Mouse (Mus musculus) naive thymus-derived CD4-positive, alpha-beta T cell, adult 2 months (primary cell): ENCODE data around the gene Capn10.
"Not testable (repeated sequence)": the region's sequence is repeated elsewhere in the genome, so short reads cannot be mapped to it uniquely, and the experiment has no call there.

Experiments used
- DNase-seq: peaks from one replicate; pipeline ENCODE4 v3.0.0-alpha.2; 2011; ENCODE audit warnings: low read depth

Capn10 gene

GRCm38 (mm10) chr1:92919775-92920174 lies 14.4 kb upstream of the Capn10 start:
- no peak for DNase-seq

GRCm38 (mm10) chr1:92920474-92921200 lies 13.5 kb upstream of the Capn10 start:
- DNase-seq, result no peak

- no peak for DNase-seq
These were observed 12.7 kb upstream of the Capn10 start for GRCm38 (mm10) chr1:92921496-92921895.

GRCm38 (mm10) chr1:92930171-92930706 lies 3.9 kb upstream of the Capn10 start:
- DNase-seq, result no peak

DNA sequence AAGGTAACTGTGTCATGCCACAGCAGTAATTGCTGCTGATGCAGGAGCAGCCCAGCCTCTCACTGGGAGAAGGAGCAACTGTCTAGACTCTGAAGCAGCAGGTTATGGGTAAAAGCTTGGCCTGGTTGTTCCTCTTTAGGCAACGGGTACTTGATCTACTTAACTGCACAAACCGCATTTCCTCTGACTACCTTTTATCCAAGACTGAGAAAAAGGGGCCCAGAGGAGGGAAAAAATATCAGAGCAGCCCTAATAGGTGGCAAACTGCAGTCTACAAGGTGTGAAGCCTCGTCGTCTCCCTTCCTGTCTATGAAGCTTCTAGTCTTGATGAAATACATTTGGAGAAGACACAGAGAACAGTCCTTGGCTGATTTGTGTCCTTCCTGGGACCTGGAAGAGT lies 565 bp upstream of the Capn10 start:
- no peak for DNase-seq

DNA sequence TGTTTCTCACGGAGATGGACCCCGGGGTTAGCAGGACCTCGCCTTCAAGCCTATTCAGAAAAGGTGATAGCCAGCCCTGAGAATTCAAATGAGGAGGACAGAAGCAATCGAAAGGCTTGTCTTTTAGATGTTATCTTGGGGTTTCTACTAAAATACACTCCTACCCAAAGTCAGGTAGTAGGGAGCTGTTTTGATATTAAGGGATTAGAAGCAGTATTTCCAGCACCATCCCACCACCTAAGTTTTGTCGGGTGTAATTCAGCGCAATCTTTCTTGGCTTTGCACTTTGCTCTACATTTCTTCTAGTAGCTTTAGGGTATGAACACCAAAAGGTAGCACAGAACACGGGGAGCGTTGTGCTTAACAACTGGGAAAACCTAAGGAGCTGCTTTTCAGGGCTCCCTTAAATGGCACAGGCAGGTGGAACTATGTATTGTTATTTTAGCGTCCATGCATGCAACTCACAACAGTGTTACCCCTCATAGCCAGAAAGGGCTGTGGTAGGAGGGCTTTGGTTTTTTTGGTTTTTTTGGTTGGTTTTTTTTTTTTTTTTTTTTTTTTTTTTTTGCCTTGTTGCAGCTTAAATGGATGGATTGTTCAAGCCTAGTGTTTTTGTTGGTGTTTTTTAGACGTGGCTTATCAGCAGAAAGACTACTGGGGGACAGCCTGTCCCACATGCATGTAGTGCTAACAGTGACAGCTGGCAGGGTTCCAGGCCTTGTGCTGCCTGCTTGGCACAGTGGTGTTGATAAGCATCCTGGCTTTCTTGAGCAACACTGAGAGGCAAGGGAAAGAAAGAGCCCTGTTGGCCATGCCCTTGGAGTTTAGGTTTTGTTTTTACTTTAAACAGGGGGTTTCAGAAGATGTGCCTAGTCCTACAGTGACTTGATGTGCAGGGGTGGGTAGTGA lies 1.1 kb downstream of the Capn10 start:
- DNase-seq, result peak; percentile 20

GRCm38 (mm10) chr1:92935977-92936376 lies 1.8 kb downstream of the Capn10 start:
- no peak for DNase-seq

- DNase-seq, result no peak
These were observed 2.3 kb downstream of the Capn10 start for GRCm38 (mm10) chr1:92936467-92936866.

GRCm38 (mm10) chr1:92937797-92938196 lies 3.6 kb downstream of the Capn10 start:
- DNase-seq, result no peak

GRCm38 (mm10) chr1:92939746-92940145 lies 5.6 kb downstream of the Capn10 start:
- no peak for DNase-seq

DNA sequence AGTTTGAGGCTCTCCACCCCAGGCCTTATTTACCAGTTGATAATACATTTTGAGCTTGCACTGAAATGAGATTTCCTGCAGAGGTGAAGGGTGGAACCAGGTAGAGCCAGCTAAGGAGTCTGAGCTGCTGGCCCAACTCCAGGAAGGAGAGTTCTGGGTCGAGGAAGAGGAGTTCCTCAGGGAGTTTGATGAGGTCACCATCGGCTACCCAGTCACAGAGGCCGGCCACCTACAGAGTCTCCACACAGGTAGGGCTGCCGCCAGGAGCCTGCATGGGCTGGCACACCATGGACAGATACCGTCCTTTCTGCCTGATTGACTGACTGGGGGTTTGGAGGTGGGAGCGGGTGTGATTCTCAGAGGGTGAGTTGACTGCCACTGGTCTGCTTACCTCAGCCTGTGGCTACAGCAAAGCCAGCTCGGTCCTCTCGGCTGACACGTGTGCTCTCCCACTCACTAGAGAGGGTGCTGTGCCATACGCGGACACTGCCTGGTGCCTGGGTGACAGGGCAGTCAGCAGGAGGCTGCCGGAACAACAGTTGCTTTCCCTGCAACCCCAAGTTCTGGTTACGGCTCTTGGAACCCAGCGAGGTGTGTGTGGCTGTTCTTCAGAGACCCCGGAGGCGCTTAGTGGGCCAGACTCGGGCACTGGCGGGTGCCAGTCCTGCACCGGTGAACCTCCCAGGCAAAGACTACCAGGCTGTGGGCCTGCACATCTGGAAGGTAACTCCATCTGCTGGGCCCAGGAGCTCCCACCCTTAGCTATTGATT lies 9.2 kb downstream of the Capn10 start:
- DNase-seq, result no peak

DNA sequence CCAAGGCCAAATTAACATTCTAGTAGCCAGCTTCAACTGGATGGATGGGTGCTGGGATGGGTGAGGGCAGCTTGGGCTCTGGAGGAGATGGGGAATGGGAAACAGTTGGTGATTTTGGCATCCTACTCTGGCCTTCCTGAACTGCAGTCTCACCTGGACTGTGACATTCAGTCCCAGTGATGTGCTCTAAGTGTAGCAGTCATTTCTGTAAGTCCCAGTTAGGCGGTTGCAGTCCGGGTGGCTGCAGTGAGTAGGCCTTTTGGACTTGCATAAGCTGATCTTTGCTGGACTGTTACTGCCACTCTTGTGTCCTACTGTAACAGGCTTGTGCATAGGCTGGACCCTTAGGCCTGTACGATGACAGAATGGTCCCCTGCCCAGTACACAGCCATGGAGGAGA lies 13.8 kb downstream of the Capn10 start:
- DNase-seq, result no peak

DNA sequence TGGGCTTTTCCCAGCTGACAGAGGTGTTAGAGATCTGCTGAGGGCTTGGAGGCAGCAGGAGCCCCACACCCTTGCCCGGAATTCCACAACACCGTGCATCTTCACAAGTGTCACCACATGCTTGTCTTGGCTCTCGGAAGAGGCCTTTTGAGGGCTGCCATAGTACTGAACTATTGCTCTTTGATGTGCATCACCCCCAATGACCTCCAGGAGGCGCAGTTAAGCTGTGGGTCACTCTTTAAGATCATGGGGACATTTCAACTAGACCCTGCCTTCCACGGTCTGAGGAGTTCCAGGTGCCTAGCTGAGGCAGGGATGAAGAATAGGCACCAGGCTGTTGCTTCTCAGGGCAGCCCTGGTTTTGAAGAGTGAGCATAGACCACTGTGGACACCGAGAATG lies 15.2 kb downstream of the Capn10 start:
- DNase-seq, result peak; percentile 18

GRCm38 (mm10) chr1:92950607-92951006 lies 16.4 kb downstream of the Capn10 start, which contains the start of gene Gpr35:
Gpr35 (plus strand) TSS chr1:92950865.
- DNase-seq, result no peak

GRCm38 (mm10) chr1:92953641-92954040 lies 19.5 kb downstream of the Capn10 start:
- no peak for DNase-seq

GRCm38 (mm10) chr1:92956571-92957335 lies 22.6 kb downstream of the Capn10 start:
- peak; percentile 19 for DNase-seq

GRCm38 (mm10) chr1:92958999-92959398 lies 24.8 kb downstream of the Capn10 start:
- no peak for DNase-seq

DNA sequence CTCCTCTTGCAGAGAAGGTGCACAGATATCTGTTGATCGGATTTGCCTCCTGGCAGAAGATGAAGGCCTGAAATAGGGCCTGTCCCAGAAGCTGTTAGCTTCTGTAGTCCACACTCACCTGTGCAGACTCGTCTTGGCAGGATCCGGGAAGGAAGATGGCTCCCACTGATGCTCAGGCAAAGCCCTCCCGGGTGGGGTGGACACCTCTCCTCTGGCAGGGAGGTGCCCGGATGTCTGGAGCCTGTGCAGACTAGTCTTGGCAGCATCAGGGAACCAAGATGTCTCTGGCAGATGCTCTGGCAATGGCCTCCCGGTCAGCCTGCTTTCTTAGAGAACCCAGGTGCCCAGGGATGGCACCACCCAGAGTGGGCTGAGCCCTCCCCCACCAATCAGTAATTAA lies 36.6 kb downstream of the Capn10 start:
- DNase-seq, result not testable (repeated sequence)

GRCm38 (mm10) chr1:92971879-92972795 lies 38.0 kb downstream of the Capn10 start:
- no peak for DNase-seq

DNA sequence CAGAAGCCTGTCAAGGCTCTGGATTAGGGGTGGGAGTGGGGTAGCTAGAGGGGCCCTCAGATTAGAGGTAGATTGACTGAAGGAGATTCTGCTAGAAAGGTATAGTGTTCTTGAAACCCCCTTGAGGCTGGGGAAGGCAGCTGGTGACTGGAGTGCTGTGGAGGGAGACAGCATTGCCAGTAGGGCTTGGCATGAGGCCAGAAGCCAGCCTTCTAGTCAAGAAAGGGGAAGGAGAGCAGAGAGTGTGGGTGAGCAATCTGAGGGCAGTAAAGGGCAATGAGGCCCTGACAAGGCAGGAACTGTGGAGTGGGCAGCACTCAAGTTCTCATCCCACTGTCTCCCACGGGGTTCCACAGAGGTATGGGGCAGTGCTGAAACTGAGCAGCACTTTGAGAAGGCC lies 38.7 kb downstream of the Capn10 start:
- no peak for DNase-seq
